Mouse (Mus musculus): ENCODE data around the gene Tmem178b. TPM values are rescaled to one million over a fixed set of nuclear protein-coding genes. Genes with fewer than 3 reads are reported as not detected.

Tmem178b gene
- total RNA-seq, 4 experiments from 2014 or later: 0.34 to 1.1 (median 0.47) TPM

GRCm38 (mm10) chr6:40145601-40146000 lies 272.5 kb downstream of the Tmem178b start:
- no peak for DNase-seq (ENCODE audit: low spot score in 2 of 2)

- no peak for DNase-seq (ENCODE audit: low spot score in 2 of 2)
Observed at GRCm38 (mm10) chr6:40152241-40152640, 279.2 kb downstream of the Tmem178b start.

- DNase-seq (ENCODE audit: low spot score in 2 of 2): no peak
Observed at GRCm38 (mm10) chr6:40161381-40161780, 288.3 kb downstream of the Tmem178b start.

- DNase-seq (ENCODE audit: low spot score in 2 of 2): no peak
Observed at GRCm38 (mm10) chr6:40173559-40173958, 300.5 kb downstream of the Tmem178b start.

- no peak for DNase-seq (ENCODE audit: low spot score in 2 of 2)
Observed at GRCm38 (mm10) chr6:40177870-40178269, 304.8 kb downstream of the Tmem178b start.

- no peak for DNase-seq (ENCODE audit: low spot score in 2 of 2)
Observed at GRCm38 (mm10) chr6:40180551-40180950, 307.5 kb downstream of the Tmem178b start.

- no peak for DNase-seq (ENCODE audit: low spot score in 2 of 2)
Observed at GRCm38 (mm10) chr6:40200661-40201060, 327.6 kb downstream of the Tmem178b start.

- DNase-seq (ENCODE audit: low spot score in 2 of 2): no peak
Observed at GRCm38 (mm10) chr6:40202602-40203001, 329.5 kb downstream of the Tmem178b start.

- no peak for DNase-seq (ENCODE audit: low spot score in 2 of 2)
Observed at GRCm38 (mm10) chr6:40205380-40205779, 332.3 kb downstream of the Tmem178b start.

GRCm38 (mm10) chr6:40208014-40208413 lies 334.9 kb downstream of the Tmem178b start:
- DNase-seq (ENCODE audit: low spot score in 2 of 2): no peak

- no peak for DNase-seq (ENCODE audit: low spot score in 2 of 2)
Observed at GRCm38 (mm10) chr6:40209172-40209571, 336.1 kb downstream of the Tmem178b start.

GRCm38 (mm10) chr6:40217154-40217553 lies 344.1 kb downstream of the Tmem178b start:
- no peak for DNase-seq (ENCODE audit: low spot score in 2 of 2)

GRCm38 (mm10) chr6:40217651-40218050 lies 344.6 kb downstream of the Tmem178b start:
- DNase-seq (ENCODE audit: low spot score in 2 of 2): no peak

- DNase-seq (ENCODE audit: low spot score in 2 of 2): no peak
Observed at GRCm38 (mm10) chr6:40220634-40221120, 347.6 kb downstream of the Tmem178b start.

GRCm38 (mm10) chr6:40225585-40226280 lies 352.7 kb downstream of the Tmem178b start:
- DNase-seq (ENCODE audit: low spot score in 2 of 2): no peak

- DNase-seq (ENCODE audit: low spot score in 2 of 2): no peak
Observed at GRCm38 (mm10) chr6:40228981-40229380, 355.9 kb downstream of the Tmem178b start.

GRCm38 (mm10) chr6:40229985-40230384 lies 356.9 kb downstream of the Tmem178b start:
- DNase-seq (ENCODE audit: low spot score in 2 of 2): no peak

GRCm38 (mm10) chr6:40234066-40234465 lies 361.0 kb downstream of the Tmem178b start:
- no peak for DNase-seq (ENCODE audit: low spot score in 2 of 2)

GRCm38 (mm10) chr6:40235793-40236470 lies 362.9 kb downstream of the Tmem178b start:
- peak; percentile 48 to 55 for DNase-seq (ENCODE audit: low spot score in 2 of 2)

GRCm38 (mm10) chr6:40236841-40237765 lies 364.0 kb downstream of the Tmem178b start:
- DNase-seq (ENCODE audit: low spot score in 2 of 2): no peak

- no peak for DNase-seq (ENCODE audit: low spot score in 2 of 2)
Observed at GRCm38 (mm10) chr6:40238857-40239256, 365.8 kb downstream of the Tmem178b start.

GRCm38 (mm10) chr6:40240671-40241070 lies 367.6 kb downstream of the Tmem178b start:
- no peak for DNase-seq (ENCODE audit: low spot score in 2 of 2)

Measured in gastrocnemius, adult 8-10 months (tissue).